Mouse (Mus musculus) forebrain, embryonic 10.5 days (tissue): ENCODE data around the gene Zfp541. TPM values are rescaled to one million over a fixed set of nuclear protein-coding genes. Genes with fewer than 3 reads are reported as not detected.
A peak's percentile ranks its signal among the peaks of the same experiment; 100 is the strongest.

Source experiments
- DNase-seq: peaks from one replicate; pipeline ENCODE4 v3.0.0-alpha.2; 2017; ENCODE audit warnings: low spot score; ENCODE audit errors: extremely low spot score
- H3K27ac ChIP-seq: fragments of 300-500 bp; sonication (generic); 2 replicates; pipeline ENCODE4 v1.5.1; 2016; ENCODE audit warnings: mild to moderate bottlenecking
- H3K27me3 ChIP-seq: fragments of 300-500 bp; sonication (generic); 2 replicates; pipeline ENCODE4 v1.6.1; 2016; ENCODE audit warnings: mild to moderate bottlenecking; ENCODE audit not compliant: poor library complexity, severe bottlenecking
- H3K36me3 ChIP-seq: fragments of 300-500 bp; sonication (generic); replicated peaks from 2 replicates; pipeline ENCODE4 v1.6.1; 2016; ENCODE audit warnings: mild to moderate bottlenecking, moderate library complexity
- H3K4me1 ChIP-seq: fragments of 300-500 bp; sonication (generic); 2 replicates; pipeline ENCODE4 v1.6.1; 2016
- H3K4me3 ChIP-seq: fragments of 300-500 bp; sonication (generic); 2 replicates; pipeline ENCODE4 v1.5.1; 2016; ENCODE audit warnings: mild to moderate bottlenecking, moderate library complexity
- H3K9me3 ChIP-seq: fragments of 300-500 bp; sonication (generic); 2 replicates; pipeline ENCODE4 v1.6.1; 2016; ENCODE audit warnings: mild to moderate bottlenecking, moderate library complexity
- WGBS: fragments of 180-500 bp; shearing (Covaris S2); methylation state at CpG from one replicate; pipeline ENCODE4 v1.1.7; 2016; 5-methylcytosine and 5-hydroxymethylcytosine counted together
- polyA plus RNA-seq: library from polyadenylated mRNA; unstranded; fragments of >200 nt; fragmentation: Nextera tagmentation; extraction: Ambion mirVana; gene quantifications from 2 replicates; pipeline ENCODE4 v1.2.1, GENCODE M21; 2016

Gene Zfp541
- polyA plus RNA-seq, 1 experiment from 2014 or later, result not detected

DNA sequence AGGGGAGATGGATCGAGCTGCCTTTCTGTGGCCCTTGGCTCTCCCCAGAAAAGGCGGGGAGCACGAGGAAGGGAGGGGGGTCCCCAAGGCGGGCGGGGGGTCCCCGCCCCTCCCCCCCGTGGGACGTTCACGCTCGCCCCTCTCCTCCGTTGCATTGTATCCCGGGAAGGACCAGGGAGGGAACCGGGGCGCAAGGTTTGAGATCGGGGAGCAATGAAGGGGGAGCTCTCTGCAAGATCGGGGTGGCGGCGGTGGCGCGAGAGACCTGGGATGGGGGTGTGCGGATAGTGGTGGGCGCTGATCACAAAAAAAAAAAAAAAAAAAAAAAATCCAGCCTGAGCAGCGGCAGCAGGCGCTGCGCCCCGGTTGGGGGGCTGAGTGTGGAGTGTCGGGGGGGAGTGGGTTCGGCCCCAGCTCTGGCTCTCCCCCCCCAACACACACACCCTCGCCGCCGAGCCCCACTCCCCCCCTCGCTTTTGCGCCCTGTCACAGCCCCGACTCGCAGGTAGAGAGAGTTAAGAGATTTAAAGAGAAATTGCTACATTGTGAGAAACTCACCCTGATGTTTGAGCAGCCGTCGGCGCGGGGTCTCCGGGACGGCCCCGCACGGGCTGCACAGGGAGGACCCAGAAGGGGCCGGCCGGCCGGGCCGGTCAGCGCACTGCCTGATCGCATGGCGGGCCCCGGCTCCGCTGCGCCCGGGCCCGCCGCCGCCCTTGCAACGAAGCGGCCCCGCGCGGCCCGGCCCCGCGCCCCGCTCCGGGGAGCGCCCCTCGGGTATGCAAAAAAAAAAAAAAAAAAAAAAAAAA is 14.1 kb upstream of the Zfp541 start, which contains the start of gene Bicra:
Gene Bicra (minus strand): TSS at position 584 of the 809 bp plus-strand sequence.
- Histone ChIP-seq H3K27me3 (no peaks in the 10 kb centered on the region), H3K4me1 (peaks cover 68% of the 10 kb centered on the region), H3K9me3 (0 out of 2 replicates have a peak, but pooled peaks cover 3% of the 10 kb centered on the region), H3K4me3 (peak within 1 kb of the TSS; percentile 97), H3K36me3 (peaks cover 9% of the 10 kb centered on the region), H3K27ac (peak within 1 kb of the TSS; percentile 99)
- under 1% methylated on average over 57 of the region's 69 CpGs for WGBS
- peak; percentile 76 for DNase-seq

DNA sequence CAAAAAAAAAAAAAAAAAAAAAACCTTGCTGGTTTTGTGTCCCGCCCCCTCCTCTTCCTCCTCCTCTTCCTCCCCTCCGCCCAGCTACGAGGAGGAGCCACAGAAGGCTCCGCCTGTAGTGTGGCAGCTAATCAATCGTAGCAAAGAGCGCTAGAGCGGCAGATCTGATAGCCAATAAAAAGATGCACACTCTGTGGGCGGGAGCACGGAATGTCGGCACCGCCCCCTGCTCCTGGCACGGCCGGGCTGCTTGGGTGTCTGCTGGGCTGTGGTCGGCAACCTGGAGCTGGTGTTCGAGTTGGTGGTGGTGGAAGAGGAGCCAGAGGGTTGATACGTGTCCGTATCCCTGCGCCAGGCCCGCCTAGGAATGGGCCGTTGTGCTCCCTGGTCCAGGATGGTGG is 13.4 kb upstream of the Zfp541 start:
- under 1% methylated on average over 20 of the region's 20 CpGs for WGBS
- Histone ChIP-seq H3K9me3 (0 out of 2 replicates have a peak, but pooled peaks cover 3% of the 10 kb centered on the region), H3K27ac (peak overlapping the region; percentile 99), H3K4me1 (peaks cover 63% of the 10 kb centered on the region), H3K4me3 (peak overlapping the region; percentile 97), H3K36me3 (peaks cover 3% of the 10 kb centered on the region), H3K27me3 (no peaks in the 10 kb centered on the region)
- DNase-seq, result peak; percentile 97

DNA sequence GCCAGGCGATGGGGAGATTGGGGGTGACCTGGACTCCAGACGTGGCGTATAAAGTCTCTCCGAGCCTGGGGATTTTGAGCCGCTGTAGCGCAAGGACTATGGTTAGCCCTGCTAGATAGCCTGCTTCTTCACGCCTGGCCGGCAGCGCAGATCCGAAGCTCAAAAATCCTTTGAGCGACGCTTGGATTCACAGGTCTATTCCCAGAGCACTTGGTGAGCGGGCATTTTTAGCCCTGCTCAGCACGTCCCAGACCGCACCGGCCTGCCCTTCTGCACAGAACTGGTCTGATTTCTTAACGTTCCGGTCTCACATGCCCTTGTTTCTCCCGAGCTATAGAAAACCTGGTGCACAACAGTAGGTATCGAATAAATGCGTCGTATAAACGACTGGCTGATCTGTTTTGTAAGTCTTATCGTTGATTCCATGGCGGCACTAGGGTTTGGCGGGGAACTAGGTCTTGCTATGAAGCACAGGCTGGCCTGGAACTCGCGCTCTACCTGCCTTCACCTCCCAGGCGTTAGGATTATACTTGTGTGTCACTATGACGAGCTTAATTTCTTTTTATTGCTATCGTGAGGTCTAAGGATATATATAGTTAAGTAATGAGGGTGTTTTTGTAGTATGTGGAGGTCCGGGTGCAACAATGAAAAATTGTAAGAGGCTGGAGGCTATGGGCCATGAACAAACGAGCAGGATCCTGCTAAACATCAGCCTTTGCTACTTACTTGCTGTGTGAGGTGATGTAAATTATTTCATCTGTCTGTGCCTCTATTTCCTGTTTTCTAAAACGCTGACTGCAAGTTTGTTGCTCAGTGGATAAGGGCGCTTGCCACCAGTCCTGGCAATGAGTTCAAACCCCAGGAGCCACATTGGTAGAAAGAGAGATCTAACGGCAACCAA is 12.7 kb upstream of the Zfp541 start:
- Histone ChIP-seq H3K9me3 (0 out of 2 replicates have a peak, but pooled peaks cover 3% of the 10 kb centered on the region), H3K36me3 (no peaks in the 10 kb centered on the region), H3K27ac (peak overlapping the region; percentile 99), H3K4me1 (peaks cover 58% of the 10 kb centered on the region), H3K27me3 (no peaks in the 10 kb centered on the region), H3K4me3 (peak overlapping the region; percentile 97)
- WGBS, result 12% methylated on average over 36 of the region's 36 CpGs
- DNase-seq, result no peak

DNA sequence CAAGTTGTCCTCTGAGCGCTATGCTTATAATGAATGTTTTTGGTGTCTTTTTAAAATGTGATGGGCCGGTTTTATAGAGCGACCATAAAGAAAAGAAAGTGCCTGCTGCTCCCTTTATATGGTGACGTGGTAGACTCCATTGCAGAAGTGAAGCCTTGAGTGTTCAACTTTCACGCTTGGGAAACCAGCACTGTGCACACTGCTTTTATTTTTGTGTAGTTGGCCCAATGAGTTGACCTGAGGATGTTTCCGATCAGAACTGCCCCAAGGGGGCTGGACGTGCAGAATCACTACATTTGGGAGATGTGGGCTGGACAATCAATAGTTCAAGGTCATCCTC is 12.1 kb upstream of the Zfp541 start:
- 0 out of 2 replicates have a peak, but pooled peaks cover 3% of the 10 kb centered on the region for H3K9me3 ChIP-seq
- WGBS, result 80% methylated on average over 7 of the region's 7 CpGs
- H3K27me3 ChIP-seq, result no peaks in the 10 kb centered on the region
- H3K4me1 ChIP-seq, result peaks cover 52% of the 10 kb centered on the region
- no peaks in the 10 kb centered on the region for H3K36me3 ChIP-seq
- no peak for DNase-seq
- H3K27ac ChIP-seq, result 0 out of 2 replicates have a peak overlapping the region, but pooled peaks have one; percentile 99
- peak overlapping the region; percentile 97 for H3K4me3 ChIP-seq

DNA sequence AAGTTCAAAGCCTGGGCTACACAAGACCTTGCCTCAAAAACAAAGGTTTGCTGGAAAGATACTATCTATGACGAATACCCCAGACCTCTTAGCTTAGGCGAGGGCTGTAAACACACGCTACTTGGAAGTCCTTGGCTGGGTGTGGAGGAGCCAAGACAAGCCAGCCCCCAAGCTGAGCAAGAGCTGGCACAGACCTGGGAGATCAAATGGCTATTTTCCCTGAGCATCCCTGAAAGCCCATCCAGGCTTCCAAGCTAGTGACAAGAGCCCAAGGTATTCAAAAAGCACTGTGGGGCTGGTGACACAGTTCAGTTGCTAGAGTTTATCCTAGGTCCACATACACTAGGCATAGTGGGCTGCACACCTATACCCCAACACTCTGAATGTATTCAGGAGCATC is 11.0 kb upstream of the Zfp541 start:
- 90% methylated on average over 3 of the region's 3 CpGs for WGBS
- Histone ChIP-seq H3K27me3 (no peaks in the 10 kb centered on the region), H3K4me1 (peaks cover 41% of the 10 kb centered on the region), H3K36me3 (no peaks in the 10 kb centered on the region), H3K4me3 (no peak overlapping the region; the same call in 1 of the 2 replicates), H3K9me3 (0 out of 2 replicates have a peak, but pooled peaks cover 3% of the 10 kb centered on the region), H3K27ac (no peak overlapping the region)
- DNase-seq, result no peak

DNA sequence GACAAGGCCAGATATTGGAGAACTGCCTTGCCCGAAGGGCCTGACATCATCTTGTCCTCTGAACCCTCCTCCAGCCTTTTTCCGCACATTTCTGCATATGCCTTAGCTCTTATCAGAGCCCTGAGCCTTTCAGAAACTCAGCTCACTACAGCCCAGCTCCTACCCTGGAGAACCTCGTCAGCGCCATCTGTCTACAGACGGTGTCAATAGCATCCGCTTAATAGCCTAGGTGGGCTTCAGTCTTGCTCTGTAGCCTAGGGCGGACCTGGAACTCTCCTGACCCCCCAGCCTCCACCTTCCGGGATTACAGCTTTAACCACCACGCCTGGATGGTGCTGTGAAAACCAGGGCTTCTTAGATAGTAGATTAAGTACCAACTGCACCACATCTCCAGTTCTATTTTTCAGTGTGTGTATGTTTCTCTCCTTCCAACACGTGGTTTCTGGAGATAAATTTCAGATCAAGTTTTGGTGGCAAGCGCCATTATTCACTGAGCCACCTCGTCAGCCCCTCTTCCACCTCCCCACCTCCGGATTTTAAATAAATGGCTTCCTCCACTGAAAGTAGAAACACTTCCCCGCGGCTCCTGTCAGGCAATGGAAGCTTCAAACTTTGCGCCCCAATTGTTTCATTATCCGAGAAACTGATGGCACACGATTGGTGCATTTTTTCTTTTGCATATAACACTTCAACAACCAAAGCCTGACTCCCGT is 9.6 kb upstream of the Zfp541 start:
- no peaks in the 10 kb centered on the region for H3K9me3 ChIP-seq
- peak overlapping the region; percentile 76 for H3K27ac ChIP-seq
- no peaks in the 10 kb centered on the region for H3K36me3 ChIP-seq
- 8% methylated on average over 19 of the region's 19 CpGs for WGBS
- H3K4me3 ChIP-seq, result peak overlapping the region; percentile 51
- DNase-seq, result peak; percentile 75
- H3K4me1 ChIP-seq, result peaks cover 31% of the 10 kb centered on the region
- no peaks in the 10 kb centered on the region for H3K27me3 ChIP-seq

DNA sequence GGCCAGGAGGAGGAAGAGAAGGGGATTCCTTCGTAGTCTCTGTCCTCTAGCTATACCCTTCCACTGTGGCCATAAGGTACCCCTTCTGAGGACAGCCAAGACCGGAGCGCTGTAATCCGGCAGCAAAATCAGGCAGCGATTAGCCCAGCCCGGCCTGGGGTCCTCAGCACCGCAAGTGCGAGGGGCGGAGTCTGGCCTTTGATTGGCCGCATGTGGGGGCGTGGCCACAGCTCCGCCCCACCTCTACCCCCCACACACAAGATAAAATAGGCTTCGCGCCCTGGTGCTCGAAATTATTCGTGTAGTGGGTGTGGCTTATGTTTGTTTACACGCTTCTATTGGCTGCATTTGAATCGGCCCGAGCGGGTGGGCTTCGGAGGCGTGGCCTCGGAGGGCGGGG is 8.9 kb upstream of the Zfp541 start:
- Histone ChIP-seq H3K27ac (peak overlapping the region; percentile 76), H3K36me3 (no peaks in the 10 kb centered on the region), H3K4me1 (peaks cover 31% of the 10 kb centered on the region), H3K4me3 (peak overlapping the region; percentile 51), H3K9me3 (no peaks in the 10 kb centered on the region), H3K27me3 (no peaks in the 10 kb centered on the region)
- peak; percentile 95 for DNase-seq
- 0% methylated on average over 24 of the region's 24 CpGs for WGBS

DNA sequence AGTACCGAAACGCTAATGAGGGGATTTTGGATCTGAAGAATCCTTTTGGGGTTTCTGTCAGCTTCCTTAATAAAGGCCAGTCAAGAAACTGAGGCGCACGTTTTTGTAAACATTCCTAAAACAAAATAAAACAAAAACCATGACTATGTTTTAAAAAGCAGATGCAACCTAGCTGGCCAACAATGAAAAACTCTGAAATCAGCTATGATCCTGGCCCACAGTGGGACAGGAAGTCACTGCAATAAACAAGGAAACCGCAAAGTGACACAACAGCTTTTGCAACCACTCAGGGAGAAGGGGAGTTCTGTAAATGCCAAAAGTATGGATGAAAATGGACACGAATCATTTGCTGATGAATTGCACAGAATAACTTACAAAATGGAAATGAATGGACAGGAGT is 8.5 kb upstream of the Zfp541 start:
- no peak for DNase-seq
- no peaks in the 10 kb centered on the region for H3K9me3 ChIP-seq
- no peaks in the 10 kb centered on the region for H3K36me3 ChIP-seq
- 15% methylated on average over 6 of the region's 6 CpGs for WGBS
- peak overlapping the region; percentile 51 for H3K4me3 ChIP-seq
- H3K4me1 ChIP-seq, result peaks cover 31% of the 10 kb centered on the region
- H3K27me3 ChIP-seq, result no peaks in the 10 kb centered on the region
- 0 out of 2 replicates have a peak overlapping the region, but pooled peaks have one; percentile 76 for H3K27ac ChIP-seq

DNA sequence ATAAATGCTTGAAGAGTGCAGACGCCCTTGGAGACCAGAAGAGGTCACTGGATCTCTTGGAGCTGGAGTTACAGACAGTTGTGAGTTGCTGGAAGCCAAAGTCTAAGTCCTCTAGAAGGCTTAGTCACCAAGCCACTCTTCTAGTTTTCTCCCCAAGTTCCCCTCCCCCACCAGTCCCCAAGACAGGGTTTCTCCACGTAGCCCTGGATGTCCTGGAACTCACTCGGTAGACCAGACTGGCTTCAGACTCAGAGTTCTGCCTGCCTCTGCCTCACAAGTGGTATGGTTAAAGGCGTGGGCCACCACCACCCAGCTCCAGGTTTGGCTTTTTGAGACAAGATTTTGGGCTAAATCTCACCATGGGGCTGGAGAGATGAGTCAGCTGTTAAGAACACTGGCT is 6.6 kb upstream of the Zfp541 start:
- no peak for DNase-seq
- 64% methylated on average over 4 of the region's 4 CpGs for WGBS
- Histone ChIP-seq H3K27me3 (0 out of 2 replicates have a peak, but pooled peaks cover 6% of the 10 kb centered on the region), H3K4me1 (peaks cover 16% of the 10 kb centered on the region), H3K36me3 (no peaks in the 10 kb centered on the region), H3K9me3 (no peaks in the 10 kb centered on the region), H3K4me3 (no peak overlapping the region), H3K27ac (no peak overlapping the region)

DNA sequence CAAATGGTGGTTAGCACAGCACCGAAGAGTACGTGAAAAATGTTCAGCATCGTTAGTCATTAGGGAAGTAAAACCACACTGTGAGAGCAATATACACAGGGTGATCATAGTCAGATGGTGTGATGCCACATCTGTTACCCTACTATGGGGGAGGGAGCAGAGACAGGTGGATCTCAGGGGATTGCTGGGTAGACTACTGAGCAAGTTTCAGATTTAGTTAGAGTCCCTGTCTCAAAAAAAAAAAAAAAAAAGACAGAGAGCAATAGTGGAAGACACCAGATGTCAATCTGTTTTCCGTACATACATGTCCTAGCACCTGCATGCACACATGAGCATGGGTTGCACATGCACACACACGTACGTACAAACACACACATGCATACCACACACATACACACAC is 5.9 kb upstream of the Zfp541 start:
- no peak overlapping the region for H3K27ac ChIP-seq
- DNase-seq, result no peak
- no peak overlapping the region for H3K4me3 ChIP-seq
- no peaks in the 10 kb centered on the region for H3K36me3 ChIP-seq
- peaks cover 13% of the 10 kb centered on the region for H3K4me1 ChIP-seq
- no peaks in the 10 kb centered on the region for H3K9me3 ChIP-seq
- WGBS, result 84% methylated on average over 6 of the region's 6 CpGs
- peaks cover 10% of the 10 kb centered on the region for H3K27me3 ChIP-seq

DNA sequence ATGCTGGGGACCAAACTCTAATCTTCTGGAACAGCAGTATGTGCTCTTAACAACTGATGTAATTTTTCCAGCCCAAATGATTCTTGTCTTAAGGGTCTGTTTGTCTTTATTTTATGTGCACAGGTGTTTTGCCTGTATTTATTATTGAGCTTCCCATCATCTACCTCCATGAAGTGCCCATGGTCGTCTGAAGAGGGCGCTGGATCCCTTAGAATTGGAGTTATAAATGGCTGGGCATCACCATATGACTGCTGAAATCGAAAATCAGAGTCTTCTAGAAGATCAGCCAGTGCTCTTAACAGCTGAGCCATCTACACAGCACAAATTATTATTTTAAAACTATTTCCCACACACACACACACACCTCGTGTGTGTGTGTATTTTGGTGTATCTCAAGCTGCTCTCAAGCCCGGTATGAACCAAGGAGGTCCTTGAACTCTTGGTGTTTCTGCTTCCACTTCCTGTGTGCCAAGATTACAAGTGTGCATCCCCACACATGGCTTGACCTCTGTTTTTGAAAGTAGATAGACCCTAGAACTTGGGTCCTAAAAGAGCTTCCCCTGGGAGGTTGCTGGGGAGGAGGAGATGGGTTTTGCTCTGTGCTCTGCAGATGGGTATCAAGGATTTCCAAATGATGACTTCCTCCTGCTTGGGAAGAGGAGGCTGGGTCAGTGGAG is 5.0 kb upstream of the Zfp541 start:
- no peak overlapping the region for H3K4me3 ChIP-seq
- WGBS, result 34% methylated on average over 5 of the region's 5 CpGs
- no peak overlapping the region for H3K27ac ChIP-seq
- H3K36me3 ChIP-seq, result no peaks in the 10 kb centered on the region
- no peak for DNase-seq
- peaks cover 15% of the 10 kb centered on the region for H3K4me1 ChIP-seq
- peaks cover 8% of the 10 kb centered on the region for H3K9me3 ChIP-seq
- peaks cover 20% of the 10 kb centered on the region for H3K27me3 ChIP-seq

DNA sequence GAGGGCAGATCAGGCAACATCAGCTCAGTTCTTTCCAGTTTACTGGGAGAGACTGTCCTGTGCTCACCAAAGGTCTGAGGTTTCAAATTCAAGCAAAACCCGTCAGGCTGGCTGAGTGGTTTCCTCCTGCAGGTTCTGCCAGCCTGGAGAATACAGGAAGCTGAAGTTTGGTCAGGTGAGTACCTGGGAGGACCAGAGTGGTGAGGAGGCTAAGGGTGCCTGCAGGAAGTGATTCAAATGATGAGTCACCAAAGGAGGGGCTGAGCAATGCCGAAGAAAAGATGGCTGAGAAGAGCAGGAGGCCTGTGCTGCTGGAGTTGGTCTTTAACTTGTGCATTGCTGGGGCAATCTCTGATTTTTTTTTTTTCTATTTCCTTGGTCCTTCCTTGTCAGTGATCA is 4.5 kb upstream of the Zfp541 start:
- Histone ChIP-seq H3K4me1 (peaks cover 12% of the 10 kb centered on the region), H3K4me3 (no peak overlapping the region), H3K9me3 (peaks cover 13% of the 10 kb centered on the region), H3K27me3 (peaks cover 25% of the 10 kb centered on the region), H3K27ac (no peak overlapping the region), H3K36me3 (no peaks in the 10 kb centered on the region)
- WGBS, result 73% methylated on average over 2 of the region's 2 CpGs
- no peak for DNase-seq
